Mouse (Mus musculus): Measurements from ENCODE around the gene Itpa. TPM values are rescaled to one million over a fixed set of nuclear protein-coding genes. Genes with fewer than 3 reads are reported as not detected.

The Itpa gene
- polyA plus RNA-seq, 1 experiment from 2014 or later, result 150 TPM

DNA sequence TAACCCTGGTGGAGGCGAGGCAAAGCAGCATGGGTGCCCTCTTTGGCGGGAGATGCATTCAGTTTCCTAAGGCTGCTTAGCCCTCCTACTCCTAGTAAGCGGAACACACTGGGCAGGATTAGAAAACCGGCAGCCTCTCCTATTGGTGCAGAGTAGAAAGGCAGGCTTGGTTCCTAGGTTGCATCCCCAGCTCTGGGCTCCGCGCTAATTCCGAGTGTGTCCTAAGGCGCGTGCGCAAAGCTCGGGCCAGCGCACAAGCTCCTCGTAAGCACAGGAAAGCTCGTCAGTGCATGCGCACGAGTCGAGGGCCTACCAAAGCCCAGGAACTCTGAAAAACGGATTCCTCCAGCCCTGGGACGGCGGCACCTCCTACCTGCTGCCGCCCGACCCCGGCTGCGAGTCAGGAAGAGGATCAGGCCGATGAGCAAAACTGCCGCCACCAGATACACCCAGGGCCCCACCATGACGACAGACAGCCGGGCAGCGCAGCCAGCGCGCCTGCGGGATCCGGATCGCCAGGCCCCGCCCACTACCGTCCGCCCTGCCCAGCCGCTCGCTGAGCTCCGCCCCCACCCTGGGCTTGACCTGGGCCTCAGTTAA is 3.2 kb upstream of the Itpa start, which contains the start of gene Ddrgk1:
TSS of gene Ddrgk1 (minus strand) at position 558 of the 600 bp plus-strand sequence.
- peaks cover 35% of the 10 kb centered on the region for H3K36me3 ChIP-seq
- peak; percentile 91 for DNase-seq (ENCODE audit: low spot score)
- H3K27ac ChIP-seq, result peak within 1 kb of the TSS; percentile 97
- peak within 1 kb of the TSS; percentile 67 for H3K4me3 ChIP-seq
- H3K4me1 ChIP-seq, result peaks cover 31% of the 10 kb centered on the region
- no peaks in the 10 kb centered on the region for H3K27me3 ChIP-seq (ENCODE audit: low read depth, poor library complexity, severe bottlenecking)
- H3K9me3 ChIP-seq (replicated peaks), result no peaks in the 10 kb centered on the region
- WGBS, result under 1% methylated on average over 40 of the region's 40 CpGs

DNA sequence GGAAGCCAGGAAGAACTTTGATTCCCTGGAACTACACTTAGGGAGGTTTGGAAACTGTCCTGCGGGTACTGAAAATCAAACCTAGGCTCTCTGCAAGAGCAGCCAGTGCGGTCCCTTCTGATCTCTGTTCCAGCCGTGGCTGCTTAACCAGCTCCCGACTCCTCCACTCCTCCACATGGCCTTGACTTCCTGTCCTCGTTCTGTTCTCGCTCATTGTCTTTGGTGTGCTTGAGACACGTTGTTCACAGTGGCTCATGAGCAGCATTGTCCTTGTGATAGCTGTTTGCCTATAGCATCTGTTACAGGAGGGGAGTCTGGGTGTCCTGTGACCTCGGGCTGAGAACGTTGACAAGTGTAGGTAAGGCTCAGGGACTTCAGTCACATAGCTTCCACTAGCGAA is 9.8 kb downstream of the Itpa start:
- 91% methylated on average over 10 of the region's 10 CpGs for WGBS
- DNase-seq (ENCODE audit: low spot score), result no peak
- Histone ChIP-seq H3K36me3 (peaks cover 98% of the 10 kb centered on the region), H3K9me3 (replicated peaks) (no peaks in the 10 kb centered on the region), H3K27ac (no peak overlapping the region), H3K4me3 (no peak overlapping the region), H3K4me1 (no peaks in the 10 kb centered on the region), H3K27me3 (ENCODE audit: low read depth, poor library complexity, severe bottlenecking) (no peaks in the 10 kb centered on the region)

DNA sequence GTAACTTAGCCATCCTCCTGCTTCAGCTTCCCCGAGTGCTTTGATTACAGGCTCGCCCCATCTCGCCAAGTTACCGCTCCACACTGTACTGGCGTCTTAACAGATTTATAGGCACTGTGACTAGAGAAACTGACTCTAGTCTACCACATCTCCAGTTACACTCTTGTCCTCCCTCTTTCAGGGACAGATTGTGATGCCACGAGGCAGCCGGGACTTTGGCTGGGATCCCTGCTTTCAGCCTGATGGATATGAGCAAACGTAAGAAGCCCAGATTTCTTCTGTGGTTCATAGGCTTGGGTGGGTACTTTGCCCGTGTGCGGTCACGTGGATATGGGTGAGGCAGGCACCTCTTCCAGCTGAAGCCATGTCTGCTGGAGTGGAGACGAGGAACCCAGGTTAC is 11.7 kb downstream of the Itpa start:
- Histone ChIP-seq H3K27me3 (ENCODE audit: low read depth, poor library complexity, severe bottlenecking) (no peaks in the 10 kb centered on the region), H3K9me3 (replicated peaks) (no peaks in the 10 kb centered on the region), H3K36me3 (peaks cover 100% of the 10 kb centered on the region), H3K4me1 (no peaks in the 10 kb centered on the region), H3K4me3 (no peak overlapping the region), H3K27ac (no peak overlapping the region)
- no peak for DNase-seq (ENCODE audit: low spot score)
- 93% methylated on average over 12 of the region's 12 CpGs for WGBS

DNA sequence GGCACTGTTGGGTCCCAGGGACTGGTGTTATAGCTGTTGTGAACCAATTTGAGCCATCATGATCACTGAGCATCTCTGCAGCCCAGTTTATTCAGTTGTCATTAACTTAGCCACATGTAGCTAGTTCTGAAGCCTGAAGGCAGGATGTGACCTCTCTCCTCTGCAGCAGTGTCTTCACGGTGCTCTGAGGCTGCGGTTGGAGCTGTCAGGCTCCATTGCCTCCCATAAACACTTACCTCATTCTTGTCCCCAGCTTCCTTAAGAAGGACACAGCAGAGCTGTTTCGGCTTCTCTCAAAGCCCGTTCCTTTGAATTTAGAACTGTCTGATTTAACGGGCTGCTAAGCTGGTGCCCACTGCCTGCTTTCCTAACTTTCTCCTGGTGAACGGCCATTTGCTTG is 12.5 kb downstream of the Itpa start:
- H3K9me3 ChIP-seq (replicated peaks), result no peaks in the 10 kb centered on the region
- DNase-seq (ENCODE audit: low spot score), result no peak
- no peaks in the 10 kb centered on the region for H3K4me1 ChIP-seq
- 93% methylated on average over 6 of the region's 6 CpGs for WGBS
- no peak overlapping the region for H3K27ac ChIP-seq
- peaks cover 100% of the 10 kb centered on the region for H3K36me3 ChIP-seq
- H3K4me3 ChIP-seq, result no peak overlapping the region
- H3K27me3 ChIP-seq (ENCODE audit: low read depth, poor library complexity, severe bottlenecking), result no peaks in the 10 kb centered on the region

DNA sequence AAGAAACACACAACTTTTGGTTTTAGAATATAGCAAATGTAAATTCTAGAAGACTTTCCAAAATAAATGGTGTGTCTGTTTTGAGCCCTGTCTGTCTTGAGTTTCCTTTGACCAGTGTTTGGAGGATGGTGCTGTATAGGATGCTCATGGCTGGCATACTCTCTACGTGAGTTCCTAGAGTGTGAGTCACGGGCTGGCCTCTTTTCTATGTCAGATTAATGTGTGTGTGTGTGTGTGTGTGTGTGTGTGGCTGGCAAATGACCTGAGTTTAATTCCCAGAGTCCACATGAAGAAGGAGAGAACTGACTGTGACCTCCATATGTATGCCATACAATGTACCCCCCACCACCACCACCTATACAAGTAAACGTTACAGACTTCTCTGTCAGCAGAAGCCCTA is 14.1 kb downstream of the Itpa start:
- Histone ChIP-seq H3K36me3 (peaks cover 98% of the 10 kb centered on the region), H3K4me1 (no peaks in the 10 kb centered on the region), H3K4me3 (no peak overlapping the region), H3K27me3 (ENCODE audit: low read depth, poor library complexity, severe bottlenecking) (no peaks in the 10 kb centered on the region), H3K9me3 (replicated peaks) (no peaks in the 10 kb centered on the region), H3K27ac (no peak overlapping the region)
- no peak for DNase-seq (ENCODE audit: low spot score)
- 89% methylated on average over 3 of the region's 3 CpGs for WGBS

DNA sequence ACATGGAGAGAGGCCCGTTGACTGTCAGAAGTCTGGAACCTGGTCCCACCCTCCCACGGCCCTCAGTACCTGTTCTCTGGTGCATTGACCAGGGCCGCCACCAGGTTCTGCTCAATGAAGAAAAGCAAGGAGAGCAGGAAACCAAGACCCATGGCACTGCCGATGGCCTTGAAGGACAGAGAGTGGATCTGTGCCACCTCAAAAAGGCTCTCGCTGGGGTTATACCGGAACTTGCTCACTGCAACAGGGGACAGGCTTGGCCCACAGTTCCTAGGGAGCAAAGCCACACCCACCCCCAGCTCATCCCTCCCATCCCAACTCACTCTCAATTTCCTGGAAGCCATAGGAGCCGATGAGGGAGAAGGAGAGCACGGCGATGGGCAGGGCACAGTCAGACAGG is 18.0 kb downstream of the Itpa start:
- H3K36me3 ChIP-seq, result peaks cover 59% of the 10 kb centered on the region
- no peaks in the 10 kb centered on the region for H3K4me1 ChIP-seq
- H3K27me3 ChIP-seq (ENCODE audit: low read depth, poor library complexity, severe bottlenecking), result no peaks in the 10 kb centered on the region
- H3K27ac ChIP-seq, result no peak overlapping the region
- no peak for DNase-seq (ENCODE audit: low spot score)
- H3K4me3 ChIP-seq, result no peak overlapping the region
- 88% methylated on average over 9 of the region's 9 CpGs for WGBS
- H3K9me3 ChIP-seq (replicated peaks), result no peaks in the 10 kb centered on the region

DNA sequence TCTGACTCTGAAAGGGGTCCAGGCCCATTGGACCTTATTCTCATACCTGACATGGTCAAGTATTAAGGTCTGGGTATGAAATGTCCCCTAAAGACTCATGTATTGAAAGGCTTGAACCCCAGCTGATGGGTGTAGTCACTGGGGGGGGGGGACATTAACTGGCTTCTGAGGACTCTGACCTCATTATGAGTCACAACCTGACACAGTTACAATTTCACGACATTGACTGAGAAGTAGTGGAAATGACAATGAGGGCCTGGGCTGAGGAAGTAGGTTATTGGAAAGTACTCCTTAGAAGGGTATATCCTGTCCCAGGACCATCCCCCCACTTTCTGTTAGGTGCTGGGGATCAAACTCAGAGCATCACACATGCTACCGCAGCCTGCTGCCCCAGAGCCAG is 21.6 kb downstream of the Itpa start:
- no peak overlapping the region for H3K4me3 ChIP-seq
- DNase-seq (ENCODE audit: low spot score), result no peak
- WGBS, result 83% methylated on average over 2 of the region's 2 CpGs
- H3K4me1 ChIP-seq, result no peaks in the 10 kb centered on the region
- H3K36me3 ChIP-seq, result peaks cover 23% of the 10 kb centered on the region
- no peaks in the 10 kb centered on the region for H3K9me3 ChIP-seq (replicated peaks)
- no peak overlapping the region for H3K27ac ChIP-seq
- H3K27me3 ChIP-seq (ENCODE audit: low read depth, poor library complexity, severe bottlenecking), result peaks cover 2% of the 10 kb centered on the region; the same call in 1 of the 2 replicates

DNA sequence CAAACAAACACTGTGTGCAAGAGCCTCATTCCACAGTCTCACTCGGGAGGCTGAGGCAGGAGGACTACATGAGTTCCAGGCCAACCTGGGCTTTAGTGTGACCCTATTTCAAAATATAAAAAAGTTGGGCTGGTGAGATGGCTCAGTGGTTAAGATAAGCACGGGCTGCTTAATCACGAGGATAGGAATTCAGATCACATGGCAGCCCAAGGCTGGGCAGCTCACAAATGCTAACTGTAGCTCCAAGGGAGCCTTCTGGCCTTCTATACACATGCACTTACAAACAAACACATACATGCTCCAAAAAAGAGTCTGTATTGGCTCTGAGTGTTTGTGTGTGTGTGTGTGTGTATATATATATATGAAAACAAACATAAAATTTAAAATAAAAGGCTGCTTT is 26.2 kb downstream of the Itpa start:
- Histone ChIP-seq H3K27ac (no peak overlapping the region), H3K4me3 (no peak overlapping the region), H3K9me3 (replicated peaks) (no peaks in the 10 kb centered on the region), H3K36me3 (no peaks in the 10 kb centered on the region), H3K4me1 (peaks cover 20% of the 10 kb centered on the region), H3K27me3 (ENCODE audit: low read depth, poor library complexity, severe bottlenecking) (peaks cover 48% of the 10 kb centered on the region)
- no peak for DNase-seq (ENCODE audit: low spot score)
- WGBS, result 46% methylated on average over 3 of the region's 3 CpGs

DNA sequence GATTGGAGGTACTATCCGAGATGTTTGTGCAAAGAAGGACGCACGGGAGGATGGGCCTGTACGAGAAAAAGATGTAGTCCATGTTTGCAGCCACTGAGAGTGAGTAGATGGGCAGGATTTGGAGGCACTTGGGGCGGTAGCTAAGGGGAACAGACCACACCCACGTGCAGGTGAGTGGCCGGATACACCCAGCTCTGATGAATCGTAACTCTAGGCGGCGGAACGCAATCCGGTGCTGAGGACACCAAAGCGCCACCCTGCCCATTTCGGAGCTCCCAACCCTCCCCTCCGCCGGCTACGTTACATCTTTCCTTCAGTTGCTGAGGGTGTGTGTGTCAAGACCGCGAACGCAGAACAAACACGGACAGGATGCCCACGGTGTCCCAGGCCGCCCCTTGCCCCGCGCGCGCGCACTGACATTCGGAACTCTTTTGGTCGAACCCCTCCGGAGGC is 29.3 kb downstream of the Itpa start:
- Histone ChIP-seq H3K4me3 (peak overlapping the region; percentile 75), H3K9me3 (replicated peaks) (no peaks in the 10 kb centered on the region), H3K27me3 (ENCODE audit: low read depth, poor library complexity, severe bottlenecking) (peaks cover 65% of the 10 kb centered on the region), H3K36me3 (no peaks in the 10 kb centered on the region), H3K4me1 (peaks cover 20% of the 10 kb centered on the region), H3K27ac (peak overlapping the region; percentile 54; the same call in 1 of the 2 replicates)
- WGBS, result under 1% methylated on average over 31 of the region's 31 CpGs
- peak; percentile 66 for DNase-seq (ENCODE audit: low spot score)

DNA sequence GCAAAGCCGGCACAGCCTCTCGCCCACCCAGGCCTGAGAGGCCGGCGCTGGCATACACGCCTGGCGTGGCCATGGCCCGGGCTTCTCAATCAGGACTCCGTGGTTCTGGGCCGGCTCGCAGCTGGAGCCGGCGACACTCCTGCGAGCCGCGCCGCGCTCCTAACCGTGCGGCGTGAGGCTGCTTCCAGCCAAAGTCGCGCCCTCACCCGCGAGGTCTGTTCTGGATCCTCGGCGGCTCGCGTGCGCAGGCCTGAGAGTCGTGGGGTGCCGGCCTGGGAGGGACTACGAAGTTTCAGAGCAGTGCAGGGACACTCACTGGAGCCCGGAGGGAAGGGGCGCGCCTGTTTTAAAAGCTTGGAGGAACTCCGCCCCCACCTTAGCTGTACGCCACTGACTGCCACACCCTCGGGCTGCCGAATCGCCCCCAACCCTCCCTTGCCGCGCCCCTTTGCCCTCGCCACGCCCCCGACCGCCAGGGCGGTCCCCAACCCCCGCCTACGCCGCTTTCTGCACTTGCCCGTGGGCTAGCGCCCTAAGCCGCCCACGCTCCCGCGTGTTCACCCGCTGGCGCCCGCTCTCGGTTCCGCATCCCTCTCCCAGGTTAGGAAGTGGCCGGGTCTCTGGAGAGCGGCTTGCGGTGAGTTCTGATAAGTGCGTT is 29.9 kb downstream of the Itpa start, which contains the start of gene Slc4a11:
TSS of gene Slc4a11 (minus strand) at position 367 of the 658 bp plus-strand sequence.
- peak; percentile 77 for DNase-seq (ENCODE audit: low spot score)
- WGBS, result under 1% methylated on average over 65 of the region's 65 CpGs
- Histone ChIP-seq H3K9me3 (replicated peaks) (no peaks in the 10 kb centered on the region), H3K36me3 (no peaks in the 10 kb centered on the region), H3K27me3 (ENCODE audit: low read depth, poor library complexity, severe bottlenecking) (peaks cover 65% of the 10 kb centered on the region), H3K27ac (peak within 1 kb of the TSS; percentile 54; the same call in 1 of the 2 replicates), H3K4me1 (peaks cover 20% of the 10 kb centered on the region), H3K4me3 (peak within 1 kb of the TSS; percentile 75)

DNA sequence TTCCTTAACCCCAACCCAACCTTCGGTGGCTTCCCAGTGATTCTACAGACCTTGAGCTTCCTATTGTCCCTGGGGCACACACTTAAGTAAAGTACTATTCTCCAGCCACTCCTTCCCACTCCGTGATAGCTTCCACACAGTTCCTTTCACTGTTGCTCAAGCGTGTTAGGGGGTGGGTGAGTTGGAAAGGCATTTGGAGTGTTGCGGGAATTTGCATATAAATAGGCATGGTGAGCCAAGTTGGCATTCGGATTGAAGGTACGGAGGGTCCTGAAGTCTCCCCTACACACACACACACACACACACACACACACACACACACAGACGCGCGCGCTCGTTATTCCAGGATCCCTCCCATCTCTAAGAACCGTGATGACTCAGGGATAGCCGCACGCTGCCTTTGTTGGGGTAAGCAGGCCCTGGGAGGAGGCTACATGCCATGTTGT is 30.4 kb downstream of the Itpa start:
- peak; percentile 43 for DNase-seq (ENCODE audit: low spot score)
- Histone ChIP-seq H3K4me1 (peaks cover 20% of the 10 kb centered on the region), H3K9me3 (replicated peaks) (no peaks in the 10 kb centered on the region), H3K27me3 (ENCODE audit: low read depth, poor library complexity, severe bottlenecking) (peaks cover 65% of the 10 kb centered on the region), H3K36me3 (no peaks in the 10 kb centered on the region), H3K27ac (peak overlapping the region; percentile 54; the same call in 1 of the 2 replicates), H3K4me3 (peak overlapping the region; percentile 75)
- WGBS, result 6% methylated on average over 14 of the region's 14 CpGs

DNA sequence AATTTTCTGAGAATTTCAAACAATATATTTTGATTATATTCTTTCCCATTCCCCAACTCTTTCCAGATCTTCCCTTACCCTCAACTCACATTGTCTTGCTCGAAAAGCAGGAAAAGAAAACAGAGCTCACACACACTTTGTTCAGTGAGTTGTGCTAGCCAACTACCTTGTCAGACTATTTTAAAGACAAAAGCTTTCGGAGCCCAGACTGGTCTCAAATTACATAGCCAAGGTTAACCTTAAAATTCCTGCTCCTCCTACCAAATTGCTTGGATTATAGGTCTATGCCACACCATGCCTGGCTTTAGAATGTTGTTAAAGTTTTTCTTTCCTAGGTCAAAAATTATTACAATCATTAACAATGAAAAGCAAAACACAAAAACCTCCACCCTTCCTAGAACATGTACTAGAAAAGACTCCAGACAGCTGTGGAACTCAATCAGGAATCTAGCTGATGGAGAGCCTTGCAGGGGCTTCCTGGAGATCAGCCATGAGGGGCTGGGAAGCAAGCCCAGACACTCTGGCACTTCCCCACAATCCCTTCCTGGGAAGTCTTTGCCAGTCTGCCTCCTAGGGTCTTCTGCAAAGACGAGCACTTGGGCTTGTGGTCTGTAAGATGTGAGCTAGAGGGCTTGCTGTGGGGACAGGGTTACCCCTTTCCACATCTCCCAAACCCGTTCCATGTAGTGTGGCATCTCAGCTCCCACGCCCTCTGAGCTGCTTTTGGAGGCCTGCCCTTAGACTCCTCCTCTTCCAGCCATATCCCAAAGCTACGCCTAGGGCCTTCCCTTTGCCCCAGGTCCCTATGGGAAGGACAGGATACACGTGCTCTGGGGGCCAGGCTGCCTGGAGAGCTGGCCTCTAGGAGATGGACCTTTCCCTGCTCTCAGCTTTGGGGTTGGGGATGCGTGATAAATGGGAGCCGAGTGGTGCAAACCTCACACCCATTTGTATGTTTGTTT is 36.9 kb downstream of the Itpa start:
- DNase-seq (ENCODE audit: low spot score), result no peak
- H3K4me3 ChIP-seq, result no peak overlapping the region

More for the DNA sequence above, 36.9 kb downstream of the Itpa start:
- H3K4me1 ChIP-seq, result peaks cover 12% of the 10 kb centered on the region
- peak overlapping the region; percentile 16; the same call in 1 of the 2 replicates for H3K27ac ChIP-seq
- no peaks in the 10 kb centered on the region for H3K9me3 ChIP-seq (replicated peaks)
- H3K27me3 ChIP-seq (ENCODE audit: low read depth, poor library complexity, severe bottlenecking), result peaks cover 10% of the 10 kb centered on the region
- 62% methylated on average over 9 of the region's 9 CpGs for WGBS
- H3K36me3 ChIP-seq, result peaks cover 6% of the 10 kb centered on the region; the same call in 1 of the 2 replicates

All from limb, embryonic 10.5 days (tissue).